Mouse (Mus musculus): ENCODE measurements around the gene Nfix. TPM values are rescaled to one million over a fixed set of nuclear protein-coding genes. Genes with fewer than 3 reads are reported as not detected.

Nfix gene
- total and polyA plus RNA-seq, 2 experiments from 2014 or later, result 53.7 to 62.5 TPM

GRCm38 (mm10) chr8:84774473-84774911, 25.7 kb downstream of the Nfix start:
- Histone ChIP-seq H3K4me1 (ENCODE audit: insufficient read depth, low read length) (0 out of 2 replicates have a peak, but pooled peaks cover 3% of the 10 kb centered on the region), H3K36me3 (ENCODE audit: insufficient read depth, low read length) (no peaks in the 10 kb centered on the region), H3K4me3 (ENCODE audit: low read depth, low read length) (no peak overlapping the region), H3K27ac (ENCODE audit: low read depth, low read length) (peak overlapping the region; percentile 68), H3K4me2 (ENCODE audit: low read depth, low read length, poor library complexity, severe bottlenecking) (peak overlapping the region; percentile 54; the same call in 1 of the 2 replicates), H3K9me3 (ENCODE audit: low read length) (no peaks in the 10 kb centered on the region), H3K9ac (replicated peaks; ENCODE audit: low read length, poor library complexity, severe bottlenecking) (no peak overlapping the region), H3K27me3 (ENCODE audit: insufficient read depth, low read length) (peaks cover 55% of the 10 kb centered on the region)
- no peak for TF ChIP-seq CTCF (IDR thresholded peaks at IDR 0.05)
- DNase-seq (ENCODE audit: low spot score), result peak; percentile 87
- WGBS, result 3% methylated on average over 10 of the region's 10 CpGs
- peak; percentile 82 for ATAC-seq (ENCODE audit: low FRiP score)

- peak overlapping the region; percentile 54 for H3K4me2 ChIP-seq (ENCODE audit: low read depth, low read length, poor library complexity, severe bottlenecking)
- no peaks in the 10 kb centered on the region for H3K36me3 ChIP-seq (ENCODE audit: insufficient read depth, low read length)
- H3K4me1 ChIP-seq (ENCODE audit: insufficient read depth, low read length), result 0 out of 2 replicates have a peak, but pooled peaks cover 3% of the 10 kb centered on the region
- peak overlapping the region; percentile 30 for H3K4me3 ChIP-seq (ENCODE audit: low read depth, low read length)
- no peak for TF ChIP-seq CTCF (IDR thresholded peaks at IDR 0.05)
- ATAC-seq (ENCODE audit: low FRiP score), result peak; percentile 90
- under 1% methylated on average over 17 of the region's 19 CpGs for WGBS
- DNase-seq (ENCODE audit: low spot score), result peak; percentile 94
- H3K27ac ChIP-seq (ENCODE audit: low read depth, low read length), result peak overlapping the region; percentile 68
- no peaks in the 10 kb centered on the region for H3K9me3 ChIP-seq (ENCODE audit: low read length)
- peaks cover 50% of the 10 kb centered on the region for H3K27me3 ChIP-seq (ENCODE audit: insufficient read depth, low read length)
- peak overlapping the region; percentile 33; the same call in 1 of the 2 replicates for H3K9ac ChIP-seq (replicated peaks; ENCODE audit: low read length, poor library complexity, severe bottlenecking)
Observed at GRCm38 (mm10) chr8:84773833-84774232, 26.3 kb downstream of the Nfix start.

DNA sequence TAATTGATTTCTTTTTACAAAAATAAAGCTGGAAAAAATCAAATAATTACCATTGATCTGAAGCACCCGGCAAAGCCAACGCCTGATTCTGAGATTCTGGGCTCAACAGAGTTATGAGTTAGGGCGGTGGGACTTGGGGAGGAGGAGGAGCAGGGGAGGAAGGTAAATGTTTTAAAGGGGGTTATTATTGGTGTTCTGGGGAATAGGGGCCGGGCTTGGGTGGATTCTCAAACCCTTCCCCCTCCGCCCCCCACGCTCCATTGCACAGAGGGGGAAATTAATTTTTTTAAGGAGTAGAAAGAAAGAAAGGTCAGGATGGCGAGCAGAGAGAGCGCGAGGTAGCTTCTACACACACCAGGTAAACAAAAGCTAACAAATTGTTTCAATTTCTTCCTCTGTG, 26.8 kb downstream of the Nfix start:
- Histone ChIP-seq H3K4me3 (ENCODE audit: low read depth, low read length) (peak overlapping the region; percentile 30), H3K4me1 (ENCODE audit: insufficient read depth, low read length) (0 out of 2 replicates have a peak, but pooled peaks cover 3% of the 10 kb centered on the region), H3K9ac (replicated peaks; ENCODE audit: low read length, poor library complexity, severe bottlenecking) (peak overlapping the region; percentile 33; the same call in 1 of the 2 replicates), H3K9me3 (ENCODE audit: low read length) (no peaks in the 10 kb centered on the region), H3K36me3 (ENCODE audit: insufficient read depth, low read length) (no peaks in the 10 kb centered on the region), H3K4me2 (ENCODE audit: low read depth, low read length, poor library complexity, severe bottlenecking) (peak overlapping the region; percentile 54), H3K27ac (ENCODE audit: low read depth, low read length) (peak overlapping the region; percentile 68), H3K27me3 (ENCODE audit: insufficient read depth, low read length) (peaks cover 44% of the 10 kb centered on the region)
- no peak for ATAC-seq (ENCODE audit: low FRiP score)
- under 1% methylated on average over 9 of the region's 9 CpGs for WGBS
- no peak for TF ChIP-seq CTCF (IDR thresholded peaks at IDR 0.05)
- DNase-seq (ENCODE audit: low spot score), result peak; percentile 52

DNA sequence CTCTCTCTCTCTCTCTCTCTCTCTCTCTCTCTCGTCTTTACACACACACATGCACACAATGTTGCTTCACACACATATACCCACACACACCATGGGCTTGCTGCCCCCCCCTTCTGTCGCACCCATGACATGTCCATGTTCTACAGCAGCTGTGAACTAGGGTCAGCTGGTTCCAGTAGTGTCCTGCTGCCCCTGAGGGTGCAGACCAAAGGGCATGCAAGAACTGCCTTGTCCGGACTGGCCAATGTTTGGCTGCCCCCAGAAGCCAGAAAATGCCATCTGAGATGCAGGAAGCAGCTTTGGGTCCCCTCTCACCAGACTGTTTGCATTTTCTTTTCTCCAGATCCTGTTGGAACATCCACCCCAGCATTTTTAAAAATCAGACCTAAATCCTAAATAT, 27.5 kb downstream of the Nfix start:
- Histone ChIP-seq H3K4me3 (ENCODE audit: low read depth, low read length) (peak overlapping the region; percentile 30; the same call in 1 of the 2 replicates), H3K36me3 (ENCODE audit: insufficient read depth, low read length) (no peaks in the 10 kb centered on the region), H3K27ac (ENCODE audit: low read depth, low read length) (peak overlapping the region; percentile 68; the same call in 1 of the 2 replicates), H3K4me1 (ENCODE audit: insufficient read depth, low read length) (0 out of 2 replicates have a peak, but pooled peaks cover 3% of the 10 kb centered on the region), H3K9ac (replicated peaks; ENCODE audit: low read length, poor library complexity, severe bottlenecking) (peak overlapping the region; percentile 29; the same call in 1 of the 2 replicates), H3K4me2 (ENCODE audit: low read depth, low read length, poor library complexity, severe bottlenecking) (peak overlapping the region; percentile 54), H3K27me3 (ENCODE audit: insufficient read depth, low read length) (peaks cover 38% of the 10 kb centered on the region), H3K9me3 (ENCODE audit: low read length) (no peaks in the 10 kb centered on the region)
- no peak for TF ChIP-seq CTCF (IDR thresholded peaks at IDR 0.05)
- no peak for DNase-seq (ENCODE audit: low spot score)
- ATAC-seq (ENCODE audit: low FRiP score), result no peak
- 3% methylated on average over 3 of the region's 3 CpGs for WGBS

DNA sequence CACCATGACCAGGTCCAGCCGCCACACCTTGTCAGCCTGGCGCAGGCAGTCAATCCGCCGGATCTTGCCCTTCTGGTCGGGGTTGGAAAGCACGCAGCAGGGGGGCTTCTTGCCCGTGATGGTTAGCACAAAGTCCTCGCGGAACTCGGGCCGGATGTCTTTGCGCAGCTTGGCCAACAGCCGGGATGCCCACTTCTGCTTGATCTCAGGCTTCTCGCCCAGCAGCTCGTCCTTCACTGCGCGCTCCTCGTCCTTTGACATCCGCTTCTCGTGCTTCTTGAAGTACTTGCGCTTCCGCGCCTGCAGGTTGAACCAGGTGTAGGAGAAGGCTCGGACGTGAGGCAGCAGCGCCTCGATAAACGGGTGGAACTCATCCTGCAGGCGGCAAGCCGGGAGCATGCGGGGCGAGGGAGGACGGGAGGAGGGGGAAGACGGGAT, 28.2 kb downstream of the Nfix start:
- Histone ChIP-seq H3K36me3 (ENCODE audit: insufficient read depth, low read length) (no peaks in the 10 kb centered on the region), H3K4me3 (ENCODE audit: low read depth, low read length) (peak overlapping the region; percentile 30), H3K27me3 (ENCODE audit: insufficient read depth, low read length) (peaks cover 35% of the 10 kb centered on the region), H3K9me3 (ENCODE audit: low read length) (no peaks in the 10 kb centered on the region), H3K27ac (ENCODE audit: low read depth, low read length) (peak overlapping the region; percentile 32), H3K9ac (replicated peaks; ENCODE audit: low read length, poor library complexity, severe bottlenecking) (no peak overlapping the region; the same call in 1 of the 2 replicates), H3K4me2 (ENCODE audit: low read depth, low read length, poor library complexity, severe bottlenecking) (peak overlapping the region; percentile 54), H3K4me1 (ENCODE audit: insufficient read depth, low read length) (0 out of 2 replicates have a peak, but pooled peaks cover 3% of the 10 kb centered on the region)
- no peak for ATAC-seq (ENCODE audit: low FRiP score)
- 7% methylated on average over 34 of the region's 34 CpGs for WGBS
- peak; percentile 64 for DNase-seq (ENCODE audit: low spot score)
- no peak for TF ChIP-seq CTCF (IDR thresholded peaks at IDR 0.05)

DNA sequence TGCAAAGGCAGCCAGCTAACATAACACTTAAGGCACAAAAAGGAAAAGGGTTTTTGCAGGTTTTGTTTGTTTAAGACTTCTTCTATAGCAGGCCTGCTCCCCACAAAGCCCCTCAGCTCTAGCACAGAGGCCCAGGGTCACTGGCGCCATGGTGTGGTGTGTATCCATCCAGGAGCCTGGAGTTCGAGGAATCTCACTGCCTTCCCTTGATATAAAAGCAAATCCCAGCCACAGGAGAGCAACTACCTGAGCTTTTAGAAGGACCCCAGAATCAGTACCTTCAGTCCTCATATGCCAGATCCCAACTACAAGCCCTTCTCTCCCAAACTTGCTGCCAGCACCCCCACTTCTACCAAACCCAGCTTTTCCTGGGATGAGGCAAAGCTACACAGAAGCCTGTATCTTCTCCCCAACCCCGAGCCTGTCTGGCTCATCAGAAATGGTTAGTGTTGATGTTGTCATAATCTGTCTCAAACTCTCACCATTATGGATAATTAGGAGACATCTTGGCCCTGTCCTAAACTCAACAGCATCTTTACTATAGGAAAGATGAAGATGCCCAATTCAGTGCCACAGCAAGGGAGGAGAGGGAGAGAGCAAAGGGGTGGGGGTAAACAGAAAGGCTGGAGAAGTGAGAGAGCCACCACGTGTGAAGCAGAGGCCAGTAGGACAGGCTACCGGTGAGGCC, 29.0 kb downstream of the Nfix start:
- no peak overlapping the region for H3K9ac ChIP-seq (replicated peaks; ENCODE audit: low read length, poor library complexity, severe bottlenecking)
- no peak for TF ChIP-seq CTCF (IDR thresholded peaks at IDR 0.05)
- H3K27ac ChIP-seq (ENCODE audit: low read depth, low read length), result 0 out of 2 replicates have a peak overlapping the region, but pooled peaks have one; percentile 32
- DNase-seq (ENCODE audit: low spot score) (no peak), ATAC-seq (ENCODE audit: low FRiP score) (no peak)
- H3K4me3 ChIP-seq (ENCODE audit: low read depth, low read length), result peak overlapping the region; percentile 30
- H3K27me3 ChIP-seq (ENCODE audit: insufficient read depth, low read length), result peaks cover 29% of the 10 kb centered on the region
- H3K4me2 ChIP-seq (ENCODE audit: low read depth, low read length, poor library complexity, severe bottlenecking), result peak overlapping the region; percentile 54
- no peaks in the 10 kb centered on the region for H3K9me3 ChIP-seq (ENCODE audit: low read length)
- WGBS, result 47% methylated on average over 5 of the region's 5 CpGs
- H3K36me3 ChIP-seq (ENCODE audit: insufficient read depth, low read length), result no peaks in the 10 kb centered on the region
- 0 out of 2 replicates have a peak, but pooled peaks cover 3% of the 10 kb centered on the region for H3K4me1 ChIP-seq (ENCODE audit: insufficient read depth, low read length)
